Mouse (Mus musculus) stomach, postnatal 0 days (tissue): ENCODE results near the gene Fam110a.

Experiments used
- CTCF ChIP-seq: IDR thresholded peaks from 2 replicates; pipeline ENCODE4 v1.5.1; 2016; ENCODE audit warnings: antibody characterized with exemption, low read depth, mild to moderate bottlenecking, moderate library complexity
- EP300 ChIP-seq: optimal IDR thresholded peaks from 2 replicates; pipeline ENCODE3; 2016; ENCODE audit warnings: antibody characterized with exemption

GRCm38 (mm10) chr2:151930389-151931074 lies 49.5 kb downstream of the Fam110a start:
- no peak for TF ChIP-seq EP300
- TF ChIP-seq CTCF = peak; percentile 92
